Mouse (Mus musculus) small intestine, adult 2 months (tissue): ENCODE data around the gene Myl4. TPM values are rescaled to one million over a fixed set of nuclear protein-coding genes. Genes with fewer than 3 reads are reported as not detected.

Experiments
- H3K27ac ChIP-seq: fragments of 200-500 bp; 2 replicates; pipeline ENCODE4 v1.5.1; 2012; ENCODE audit warnings: low read depth, low read length, control low read depth, inconsistent platforms; ENCODE audit not compliant: insufficient read depth
- H3K27me3 ChIP-seq: fragments of 200-500 bp; 2 replicates; pipeline ENCODE4 v1.6.1; 2012; ENCODE audit warnings: mild to moderate bottlenecking, moderate library complexity, low read length, inconsistent platforms; ENCODE audit not compliant: control insufficient read depth, insufficient read depth
- H3K36me3 ChIP-seq: fragments of 200-500 bp; 2 replicates; pipeline ENCODE4 v1.6.1; 2012; ENCODE audit warnings: mild to moderate bottlenecking, low read length, control low read depth, inconsistent platforms; ENCODE audit not compliant: control insufficient read depth, insufficient read depth
- H3K4me1 ChIP-seq: fragments of 200-500 bp; 2 replicates; pipeline ENCODE4 v1.6.1; 2012; ENCODE audit warnings: low read length, inconsistent platforms, mixed read lengths; ENCODE audit not compliant: control insufficient read depth, insufficient read depth, insufficient read length
- H3K4me3 ChIP-seq: fragments of 200-500 bp; 2 replicates; pipeline ENCODE4 v1.5.1; 2012; ENCODE audit warnings: low read depth, mild to moderate bottlenecking, control low read depth, inconsistent platforms, low read length, moderate library complexity
- CTCF ChIP-seq: fragments of 200-500 bp; IDR thresholded peaks from 2 replicates; pipeline ENCODE4 v1.5.1; 2012; ENCODE audit warnings: low read depth, mild to moderate bottlenecking, control low read depth, inconsistent platforms, low read length, moderate library complexity, mixed read lengths; ENCODE audit not compliant: insufficient replicate concordance, insufficient read length; ENCODE audit errors: extremely low read depth
- POLR2A ChIP-seq: fragments of 200-500 bp; IDR thresholded peaks from 2 replicates; pipeline ENCODE4 v1.6.1; 2012; ENCODE audit warnings: low read depth, mild to moderate bottlenecking, control low read depth, inconsistent platforms, low read length, moderate library complexity
- WGBS: fragments of 180-500 bp; shearing (Covaris S2); methylation state at CpG from one replicate; pipeline ENCODE4 v1.1.7; 2018; 5-methylcytosine and 5-hydroxymethylcytosine counted together
- polyA plus RNA-seq: library from polyadenylated mRNA; depleted of rRNA; stranded (reverse); fragments of >200 nt; gene quantifications from 2 replicates; pipeline ENCODE4 v1.2.3, GENCODE M21; 2012

Gene Myl4
- polyA plus RNA-seq, 1 experiment, result 3.4 TPM

DNA sequence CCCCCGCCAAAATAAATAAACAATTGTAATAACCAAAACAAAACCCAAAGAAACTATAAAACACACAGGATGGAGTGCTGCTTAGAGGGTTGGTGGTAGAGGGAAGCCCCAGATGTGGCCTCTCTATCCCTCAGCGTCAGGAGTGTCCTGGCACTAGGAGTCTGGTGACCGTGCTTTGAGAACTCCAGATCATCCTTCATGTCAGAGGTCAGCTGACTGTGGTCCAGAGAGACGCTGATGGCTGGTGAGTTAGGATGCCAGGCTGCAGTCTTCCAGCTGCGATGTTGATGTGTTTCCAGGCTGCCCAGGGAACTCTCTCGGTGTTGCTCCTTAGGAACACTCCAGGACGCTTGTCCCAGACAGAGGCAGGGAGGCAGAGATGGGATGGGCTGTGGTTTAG lies 21.6 kb downstream of the Myl4 start:
- H3K27ac ChIP-seq, result no peak overlapping the region
- 67% methylated on average over 7 of the region's 7 CpGs for WGBS
- TF ChIP-seq POLR2A (no peak), CTCF (no peak)
- H3K27me3 ChIP-seq, result 0 out of 2 replicates have a peak, but pooled peaks cover 3% of the 10 kb centered on the region
- H3K36me3 ChIP-seq, result no peaks in the 10 kb centered on the region
- H3K4me1 ChIP-seq, result peaks cover 3% of the 10 kb centered on the region
- H3K4me3 ChIP-seq, result no peak overlapping the region

- no peak for TF ChIP-seq POLR2A
- no peak for TF ChIP-seq CTCF
- H3K36me3 ChIP-seq, result no peaks in the 10 kb centered on the region
- 43% methylated on average over 2 of the region's 2 CpGs for WGBS
- peaks cover 3% of the 10 kb centered on the region for H3K4me1 ChIP-seq
- H3K27ac ChIP-seq, result no peak overlapping the region
- H3K27me3 ChIP-seq, result 0 out of 2 replicates have a peak, but pooled peaks cover 3% of the 10 kb centered on the region
- H3K4me3 ChIP-seq, result no peak overlapping the region
These were observed 22.1 kb downstream of the Myl4 start for GRCm38 (mm10) chr11:104572566-104572965.

DNA sequence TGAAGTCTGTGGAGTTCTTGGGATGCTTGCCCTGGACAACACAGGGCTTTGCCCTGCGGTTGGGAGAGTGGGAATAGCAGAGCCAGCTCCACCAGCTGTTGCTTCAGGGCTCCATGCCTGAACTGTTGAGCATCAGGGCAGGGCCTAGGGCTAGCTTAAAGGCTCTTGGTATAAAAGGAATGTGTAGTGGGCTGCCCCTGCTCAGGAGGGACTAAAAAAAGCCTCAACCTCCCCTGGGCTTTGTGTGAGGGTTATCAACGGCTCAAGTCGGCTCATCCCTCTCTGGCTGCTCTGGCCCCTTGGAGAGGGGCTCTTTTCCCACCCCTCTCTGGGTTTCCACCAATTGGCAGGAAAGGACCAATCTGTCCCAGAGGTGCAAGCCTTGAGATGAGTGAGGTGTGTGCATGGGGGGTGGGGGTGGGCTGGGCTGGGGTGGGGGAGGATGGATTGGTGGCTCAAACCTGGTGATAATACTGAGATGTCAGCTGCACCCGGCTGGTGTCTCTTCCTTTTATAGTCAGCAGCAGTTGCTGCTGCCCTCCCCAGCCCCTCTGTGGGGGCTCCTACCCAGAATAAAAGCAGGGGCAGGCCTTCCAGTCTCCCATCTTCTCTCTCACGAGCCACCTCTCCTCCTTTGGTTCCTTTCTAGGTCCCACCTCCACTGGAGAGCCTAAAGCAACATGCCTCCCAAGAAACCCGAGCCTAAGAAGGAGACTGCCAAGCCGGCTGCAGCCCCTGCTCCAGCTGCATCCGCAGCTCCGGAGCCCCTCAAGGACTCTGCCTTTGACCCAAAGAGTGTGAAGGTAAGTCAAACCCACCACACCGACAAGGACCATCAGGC lies 26.5 kb downstream of the Myl4 start:
- TF ChIP-seq CTCF, result no peak
- TF ChIP-seq POLR2A, result no peak
- Histone ChIP-seq H3K27ac (no peak overlapping the region), H3K27me3 (0 out of 2 replicates have a peak, but pooled peaks cover 3% of the 10 kb centered on the region), H3K4me1 (no peaks in the 10 kb centered on the region; the same call in 1 of the 2 replicates), H3K4me3 (no peak overlapping the region), H3K36me3 (no peaks in the 10 kb centered on the region)
- 69% methylated on average over 10 of the region's 10 CpGs for WGBS

DNA sequence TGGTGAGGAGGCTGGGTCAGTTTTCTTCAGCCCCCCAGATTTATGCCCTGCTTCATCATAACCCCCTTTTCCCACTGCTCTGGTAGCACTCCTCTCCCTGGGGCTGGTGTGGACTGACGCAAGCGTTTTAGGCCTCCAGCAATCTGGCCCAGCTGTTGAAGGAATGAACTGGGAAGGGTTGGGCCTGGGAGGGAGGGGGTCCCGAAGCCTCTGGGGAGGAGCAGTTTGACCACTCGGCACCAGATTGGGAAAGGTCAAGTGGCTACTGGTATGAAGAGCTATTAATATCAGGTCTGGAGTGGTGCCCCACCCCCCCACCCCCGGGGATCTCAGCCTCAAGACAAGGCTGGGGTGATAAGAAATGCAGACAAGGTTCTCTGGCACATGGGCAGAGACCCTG lies 27.6 kb downstream of the Myl4 start:
- Histone ChIP-seq H3K27me3 (no peaks in the 10 kb centered on the region), H3K36me3 (no peaks in the 10 kb centered on the region), H3K4me3 (no peak overlapping the region), H3K4me1 (no peaks in the 10 kb centered on the region; the same call in 1 of the 2 replicates), H3K27ac (no peak overlapping the region)
- TF ChIP-seq POLR2A, result no peak
- TF ChIP-seq CTCF, result no peak
- 32% methylated on average over 5 of the region's 5 CpGs for WGBS

GRCm38 (mm10) chr11:104579084-104579483 lies 28.6 kb downstream of the Myl4 start:
- TF ChIP-seq CTCF (no peak), POLR2A (no peak)
- WGBS, result 86% methylated on average over 9 of the region's 9 CpGs
- no peaks in the 10 kb centered on the region; the same call in 1 of the 2 replicates for H3K4me1 ChIP-seq
- H3K4me3 ChIP-seq, result no peak overlapping the region
- H3K36me3 ChIP-seq, result no peaks in the 10 kb centered on the region
- no peaks in the 10 kb centered on the region for H3K27me3 ChIP-seq
- H3K27ac ChIP-seq, result no peak overlapping the region

DNA sequence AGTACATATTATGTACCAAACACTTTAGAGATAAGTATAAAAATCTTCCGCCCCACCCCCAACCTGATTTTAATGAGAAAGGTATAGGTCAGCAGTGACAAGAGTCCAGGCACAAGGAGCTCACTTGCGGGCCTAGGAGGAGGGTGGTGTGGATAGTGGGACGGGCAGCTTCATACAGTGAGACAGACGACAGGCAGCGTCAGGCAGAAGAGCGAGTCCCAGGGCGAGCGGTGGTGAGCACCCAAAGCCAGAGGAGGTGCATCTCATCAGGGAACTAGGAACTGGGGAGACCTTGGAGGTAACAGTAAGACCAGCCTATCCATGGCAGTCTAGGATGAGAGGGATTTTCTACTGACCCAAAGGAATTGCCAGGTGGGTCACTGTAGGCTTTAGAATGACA lies 29.1 kb downstream of the Myl4 start:
- no peaks in the 10 kb centered on the region for H3K27me3 ChIP-seq
- no peaks in the 10 kb centered on the region; the same call in 1 of the 2 replicates for H3K4me1 ChIP-seq
- no peak overlapping the region for H3K27ac ChIP-seq
- no peaks in the 10 kb centered on the region for H3K36me3 ChIP-seq
- no peak for TF ChIP-seq POLR2A
- TF ChIP-seq CTCF, result no peak
- 90% methylated on average over 8 of the region's 8 CpGs for WGBS
- no peak overlapping the region for H3K4me3 ChIP-seq

GRCm38 (mm10) chr11:104580091-104580490 lies 29.6 kb downstream of the Myl4 start:
- Histone ChIP-seq H3K27ac (no peak overlapping the region), H3K27me3 (no peaks in the 10 kb centered on the region), H3K4me1 (no peaks in the 10 kb centered on the region; the same call in 1 of the 2 replicates), H3K36me3 (no peaks in the 10 kb centered on the region), H3K4me3 (no peak overlapping the region)
- TF ChIP-seq POLR2A (no peak), CTCF (no peak)
- WGBS, result 65% methylated on average over 6 of the region's 6 CpGs
